Mouse (Mus musculus) ES-Bruce4 (cell line): Measurements from ENCODE around the gene Rnf6.

Experiments
- EP300 ChIP-seq: IDR thresholded peaks from 2 replicates; pipeline ENCODE4 v1.6.1; 2011; ENCODE audit warnings: low read depth, low read length; ENCODE audit not compliant: insufficient read depth
- POLR2A ChIP-seq: IDR thresholded peaks from one replicate; pipeline ENCODE4 v1.8.1; 2011; ENCODE audit warnings: low read length; ENCODE audit not compliant: insufficient read depth

GRCm38 (mm10) chr5:146270593-146270992 is 49.2 kb upstream of the Rnf6 start:
- TF ChIP-seq POLR2A (no peak), EP300 (no peak)
